Mouse (Mus musculus) CD8-positive naive resting alpha-beta T cell, adult 2 months (primary cell): Measurements from ENCODE around the gene Kif1a.

ENCODE experiments used
- DNase-seq, 2 experiments: peaks; one replicate each; pipeline ENCODE4 v3.0.0; 2022; ENCODE audit warnings: low read depth in 2 of 2, low spot score in 2 of 2

Gene Kif1a

DNA sequence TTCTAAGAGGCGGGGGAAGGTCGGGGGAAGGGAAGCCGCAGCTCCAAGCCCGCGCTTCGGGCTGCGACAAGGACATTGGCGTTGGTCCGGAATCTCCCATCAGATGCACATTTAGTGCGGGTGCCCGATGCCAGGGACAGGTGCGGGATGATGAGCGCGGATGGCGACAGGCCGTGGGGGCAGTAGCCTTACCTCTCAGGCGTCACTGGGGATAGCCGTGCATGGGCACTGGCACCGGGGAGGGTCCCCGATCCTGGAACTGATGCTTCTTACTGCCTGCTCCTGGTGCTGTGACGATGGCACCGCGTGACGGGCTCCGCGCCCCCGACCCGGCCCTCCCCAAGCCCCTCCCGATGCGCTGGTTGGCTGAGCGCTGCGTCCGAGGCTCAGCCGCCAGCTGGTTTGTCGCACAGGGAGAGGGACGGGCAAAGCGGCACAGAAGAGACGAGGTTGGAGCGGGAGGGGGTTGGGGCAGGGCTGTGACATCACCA is at the start of gene Kif1a:
Gene Kif1a, minus strand, starts transcription at position 381 of the 491 bp plus-strand sequence.
- no peak for DNase-seq

DNA sequence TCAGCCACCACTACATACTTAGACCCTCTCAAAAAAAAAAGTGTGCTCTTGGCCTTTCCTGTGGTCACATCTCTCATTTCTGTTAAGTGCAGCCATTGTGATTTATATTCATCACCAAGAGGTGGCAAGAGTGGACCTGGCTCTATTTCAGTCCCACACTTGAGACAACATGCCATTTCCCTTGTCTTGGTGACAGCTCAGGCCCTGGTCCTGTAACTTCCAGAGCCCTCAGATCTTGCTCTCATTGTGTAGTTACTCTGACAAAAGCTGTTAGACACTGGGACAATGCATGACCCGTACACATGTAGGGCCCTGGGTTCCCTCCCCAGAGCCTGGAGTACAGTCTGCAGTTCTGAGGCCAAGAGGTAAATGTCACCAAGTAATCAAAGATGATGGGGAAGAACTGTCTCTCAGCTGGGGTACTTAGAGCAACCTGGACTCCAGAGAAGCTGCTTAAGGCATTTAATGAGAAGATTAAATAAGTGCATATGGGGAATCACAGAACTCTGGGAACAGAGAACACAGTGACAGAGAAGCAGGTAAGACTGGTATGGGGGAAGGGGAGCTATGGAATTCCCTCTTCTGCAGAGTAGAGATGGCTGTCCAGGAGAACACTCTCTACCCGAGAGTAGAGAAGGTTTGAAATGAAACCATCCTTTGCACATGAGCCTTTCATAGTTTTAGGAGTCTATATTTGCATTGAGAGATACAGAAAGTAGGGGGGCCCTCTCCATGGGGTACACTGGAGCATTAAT is 49.3 kb upstream of the Kif1a start:
- DNase-seq = no peak

DNA sequence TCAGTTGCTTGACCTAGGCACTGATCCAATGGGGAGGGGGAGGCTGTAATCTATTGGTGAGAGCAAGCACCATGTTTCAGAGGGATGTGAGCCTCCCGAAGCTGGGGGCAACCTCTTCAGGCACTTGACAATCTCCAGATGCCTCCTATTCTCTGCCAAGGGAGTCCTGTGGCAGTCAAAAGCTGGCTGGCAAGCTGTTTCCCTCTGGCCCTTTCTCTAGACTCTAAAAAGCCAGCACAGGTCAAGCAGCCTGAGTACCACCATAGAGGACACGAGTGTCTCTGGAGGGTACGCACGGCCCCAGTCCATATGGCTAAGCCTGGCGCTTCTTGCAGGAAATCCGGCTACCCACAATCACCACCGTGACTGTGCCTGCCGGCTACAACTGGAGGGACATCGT is 42.4 kb upstream of the Kif1a start:
- no peak for DNase-seq

DNA sequence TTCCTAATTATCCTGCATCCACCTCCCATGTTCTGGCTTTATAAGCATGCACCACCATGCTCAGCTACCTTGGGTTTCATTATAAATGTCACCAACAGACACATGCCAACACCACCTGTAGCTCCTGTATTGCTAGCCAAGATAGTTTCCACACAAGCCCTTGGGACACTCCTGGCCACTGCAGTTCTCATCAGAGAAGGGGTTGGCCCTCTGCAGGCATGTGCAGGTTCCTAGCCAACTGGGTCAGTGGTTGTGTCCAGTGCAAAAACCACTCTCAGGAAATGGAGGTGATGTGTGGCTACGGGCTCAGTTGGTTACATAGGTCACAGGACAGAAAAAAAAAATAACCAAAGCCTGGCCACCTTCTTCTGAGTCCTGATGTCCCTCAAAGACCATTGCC is 41.1 kb upstream of the Kif1a start:
- DNase-seq = no peak

DNA sequence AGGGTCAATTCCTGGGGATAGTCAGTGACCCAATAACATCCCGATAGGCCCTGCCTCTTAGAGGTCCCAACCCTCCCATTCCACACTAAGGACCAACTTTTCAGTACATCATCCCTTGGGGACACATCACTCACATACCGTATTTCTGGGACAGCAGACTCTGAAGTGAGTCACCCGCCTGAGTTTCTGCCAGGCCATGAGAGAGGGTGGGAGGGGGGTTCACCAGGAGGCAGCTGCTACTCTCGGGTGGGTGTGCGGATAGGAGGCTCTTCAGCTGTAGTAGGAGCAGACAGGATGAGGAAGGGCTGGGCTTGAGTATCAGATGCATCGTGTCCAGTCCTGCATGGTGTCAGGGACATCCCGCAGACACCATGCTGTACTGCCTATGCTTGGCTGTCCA is 38.0 kb upstream of the Kif1a start:
- DNase-seq = no peak

DNA sequence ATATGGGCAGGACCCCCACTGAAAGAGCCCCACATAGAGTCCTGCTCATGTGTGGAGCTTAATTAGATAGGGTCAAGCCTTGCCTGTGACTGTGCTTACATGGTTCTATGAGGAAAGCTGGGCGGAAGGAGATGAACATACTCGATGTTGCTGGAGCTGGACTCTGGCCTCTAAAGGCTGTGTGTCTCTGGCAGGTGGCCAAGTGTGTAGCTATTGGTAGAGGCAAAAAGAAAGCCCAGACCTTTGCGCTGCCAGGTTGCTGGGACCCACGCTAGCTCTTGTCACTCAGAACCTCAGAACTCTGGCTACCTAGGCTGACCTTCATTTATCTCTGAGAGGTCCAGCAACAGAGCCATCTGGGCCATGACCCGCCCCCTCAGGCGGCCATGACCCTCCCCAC is 36.8 kb upstream of the Kif1a start:
- DNase-seq = no peak

DNA sequence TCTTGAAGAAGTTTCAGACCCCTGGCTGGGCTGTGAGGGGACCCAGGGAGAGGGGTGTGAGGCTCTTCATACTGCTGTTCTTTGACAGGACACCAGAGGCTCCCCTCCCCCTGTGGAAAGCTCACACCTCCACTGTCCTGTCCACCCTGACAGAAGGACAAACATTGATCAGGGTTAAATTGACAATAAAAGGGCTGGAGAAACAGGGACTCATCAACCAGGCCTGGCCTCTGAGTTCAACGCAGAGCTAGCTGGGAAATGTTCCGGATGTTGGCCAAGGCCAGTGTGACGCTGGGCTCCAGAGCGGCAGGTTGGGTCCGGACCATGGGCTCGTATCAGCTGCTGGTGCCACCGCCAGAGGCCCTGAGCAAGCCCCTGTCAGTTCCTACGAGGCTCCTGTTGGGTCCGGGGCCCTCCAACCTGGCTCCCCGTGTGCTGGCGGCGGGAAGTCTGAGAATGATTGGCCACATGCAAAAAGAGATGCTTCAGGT is 33.3 kb upstream of the Kif1a start, which contains the start of gene Agxt:
Gene Agxt, plus strand, starts transcription at position 205 of the 491 bp plus-strand sequence.
- no peak for DNase-seq

DNA sequence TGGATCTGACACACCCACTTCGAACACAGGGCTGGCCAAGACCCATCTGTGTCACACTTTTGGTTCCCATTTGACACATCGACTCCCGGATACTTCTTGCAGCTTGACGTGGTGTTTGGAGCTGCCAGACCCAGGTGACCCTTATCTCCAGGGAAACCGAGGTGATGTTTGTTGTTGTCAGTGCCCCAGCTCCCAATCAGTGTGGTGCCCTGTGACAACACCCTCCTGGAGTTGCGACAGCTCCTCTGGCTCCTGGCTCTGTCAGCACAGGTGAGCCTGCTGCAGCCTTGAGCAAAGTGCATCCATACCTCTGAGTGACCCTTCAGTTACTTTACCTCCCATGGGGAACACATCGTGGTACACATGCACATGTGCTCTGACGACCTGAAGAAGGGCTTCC is 30.9 kb upstream of the Kif1a start:
- no peak for DNase-seq

DNA sequence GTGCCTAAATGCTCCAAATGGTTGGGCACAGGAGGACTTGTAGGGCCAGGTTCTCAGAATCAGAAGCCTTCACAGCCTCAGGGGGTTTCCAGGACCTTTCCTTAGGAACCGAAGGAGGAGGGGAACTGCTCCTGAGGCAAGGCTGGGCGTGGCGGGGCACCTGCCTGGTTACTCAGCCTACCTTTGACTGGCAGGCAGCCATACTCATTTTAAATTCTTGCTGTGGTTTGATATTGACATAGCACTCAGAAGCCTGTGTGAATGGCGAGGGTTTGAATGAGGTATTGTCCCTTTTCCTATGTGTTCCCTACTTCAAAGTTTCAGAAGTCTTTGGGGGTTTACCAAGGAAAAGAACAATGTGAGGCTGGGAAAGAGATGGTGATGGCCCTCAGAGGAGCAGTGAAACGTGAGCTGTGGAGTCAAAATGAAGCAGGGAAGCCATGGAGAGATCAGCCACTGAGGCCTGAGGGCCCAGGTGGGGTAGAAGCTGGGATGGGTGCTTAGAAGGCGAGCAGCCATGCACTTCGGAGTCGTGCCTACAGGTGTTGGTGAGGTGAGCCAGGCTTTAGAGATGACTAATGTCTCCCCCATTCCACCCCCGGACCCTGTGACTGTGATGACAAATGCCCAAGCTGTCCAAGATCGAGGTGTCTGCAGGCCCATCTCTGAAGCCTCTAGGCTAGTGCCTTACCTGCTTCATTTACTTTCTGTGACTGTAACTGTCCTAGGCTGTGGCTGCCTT is 28.7 kb upstream of the Kif1a start:
- no peak for DNase-seq

DNA sequence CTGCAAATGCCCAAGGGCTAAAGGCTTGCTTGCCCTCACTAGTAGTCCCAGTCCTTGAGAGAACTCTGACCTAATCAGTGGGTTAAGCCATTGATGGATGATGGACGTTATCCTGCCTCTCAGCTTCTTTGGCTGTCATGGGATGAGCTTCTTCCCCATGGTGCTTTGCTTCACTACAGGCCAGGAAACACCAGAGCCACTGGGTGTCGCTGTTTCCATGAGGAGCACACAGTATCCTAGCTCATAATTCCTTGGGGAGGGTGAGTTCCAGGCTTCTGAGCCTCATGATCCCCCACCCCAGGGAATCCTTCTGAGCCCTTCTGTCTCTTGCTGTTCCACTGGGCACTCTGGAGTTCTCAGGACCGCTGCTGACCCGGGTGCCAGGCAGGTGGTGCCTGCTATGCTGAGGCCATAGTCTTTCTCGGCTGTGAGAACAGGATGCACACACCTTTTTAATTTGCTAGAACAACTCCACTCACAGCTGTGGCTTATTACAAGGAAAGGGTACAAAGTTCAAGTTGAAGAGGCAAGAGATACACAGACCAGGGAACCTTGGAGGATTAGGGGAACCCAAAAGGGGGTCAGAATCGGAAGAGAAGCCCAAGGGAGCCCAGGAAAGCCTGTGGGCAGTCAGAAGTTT is 27.1 kb upstream of the Kif1a start:
- no peak for DNase-seq

DNA sequence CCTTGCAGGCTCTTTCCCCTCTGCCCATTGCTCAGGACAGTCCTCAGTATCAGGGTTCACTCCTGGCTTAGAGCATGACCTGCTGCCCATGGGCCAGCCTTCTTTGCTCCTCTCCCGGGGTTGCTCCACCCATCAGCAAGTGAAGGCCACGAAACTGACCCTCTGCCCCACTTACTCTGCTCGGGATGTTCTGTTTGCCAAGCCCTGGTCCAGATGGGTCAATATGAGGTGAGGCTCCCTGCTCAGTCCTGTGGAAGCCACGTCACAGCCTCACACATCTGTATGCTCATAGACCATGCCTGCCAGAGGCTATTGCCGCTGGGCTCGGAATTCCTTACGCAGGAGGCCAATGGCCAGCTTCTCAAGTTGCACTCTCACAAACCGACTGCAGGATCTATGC is 26.5 kb upstream of the Kif1a start:
- no peak for DNase-seq

DNA sequence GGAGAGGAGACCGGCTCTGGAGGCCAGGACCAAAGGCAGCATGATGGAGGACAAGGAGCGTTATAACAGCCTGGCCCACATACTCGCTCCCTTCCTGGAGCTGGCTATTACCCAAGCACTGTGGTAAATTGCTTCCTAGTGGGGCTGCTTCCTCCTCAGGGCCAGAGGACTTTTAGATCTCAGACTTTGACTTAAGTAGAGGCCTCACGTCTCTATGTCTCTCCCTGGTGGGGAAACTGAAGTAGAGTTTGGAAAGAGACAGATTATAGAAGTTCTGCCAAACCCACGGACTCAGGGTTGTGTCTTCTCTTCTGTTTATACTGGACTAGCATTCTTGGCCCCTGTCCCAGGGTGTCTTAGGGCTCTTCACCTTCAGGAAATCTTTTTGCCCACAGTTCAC is 23.5 kb upstream of the Kif1a start:
- no peak for DNase-seq

DNA sequence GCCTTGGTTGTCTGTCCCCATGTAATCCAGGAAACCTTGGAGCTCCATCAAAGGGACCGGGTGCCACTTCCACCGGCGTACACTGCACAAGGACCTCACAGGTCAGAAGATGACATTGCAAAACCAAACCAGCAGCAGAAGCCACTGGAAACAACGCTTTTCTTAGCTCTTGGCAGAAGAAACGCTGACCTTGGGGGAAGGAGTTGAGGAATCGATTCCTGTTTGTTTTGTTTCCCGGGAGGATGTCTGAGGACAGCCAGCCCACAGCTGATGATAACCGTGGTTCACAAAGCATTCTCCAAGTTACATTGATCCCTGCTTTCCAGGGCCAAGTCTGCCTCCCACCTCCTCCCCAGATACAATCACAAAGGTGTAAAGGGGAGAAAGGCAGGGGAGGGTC is 22.3 kb upstream of the Kif1a start:
- DNase-seq = no peak

DNA sequence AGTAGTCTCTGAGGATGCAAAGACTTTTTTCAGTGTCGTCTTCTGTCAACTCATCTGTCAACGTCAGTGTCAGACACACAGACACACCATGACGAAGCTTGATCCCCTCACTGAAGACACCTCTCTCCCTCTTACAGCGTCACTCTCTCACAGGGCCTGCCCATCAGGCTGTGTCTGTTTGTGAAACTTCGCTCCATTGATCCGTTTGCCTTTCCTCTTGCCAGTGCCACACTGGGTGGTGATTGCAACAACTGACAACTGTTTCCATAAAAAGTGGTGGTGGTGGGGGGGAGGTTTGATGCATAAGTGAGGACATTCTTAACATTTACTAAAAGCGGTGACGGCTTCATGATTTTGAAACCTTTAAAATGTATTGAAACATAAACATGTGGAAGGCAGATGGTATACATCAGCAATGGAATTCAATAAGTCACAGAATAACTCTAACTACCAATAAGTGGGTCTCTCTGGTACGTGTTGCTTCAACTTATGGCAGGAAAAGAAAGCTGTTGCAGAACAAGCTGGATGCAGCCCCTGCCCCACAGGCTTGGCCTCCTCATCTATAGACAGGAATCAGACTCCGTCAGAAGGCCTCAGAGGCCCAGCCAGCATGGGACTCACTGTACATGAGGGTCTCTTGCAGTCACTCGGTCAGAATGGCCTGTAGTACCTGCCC is 21.6 kb upstream of the Kif1a start:
- no peak for DNase-seq

DNA sequence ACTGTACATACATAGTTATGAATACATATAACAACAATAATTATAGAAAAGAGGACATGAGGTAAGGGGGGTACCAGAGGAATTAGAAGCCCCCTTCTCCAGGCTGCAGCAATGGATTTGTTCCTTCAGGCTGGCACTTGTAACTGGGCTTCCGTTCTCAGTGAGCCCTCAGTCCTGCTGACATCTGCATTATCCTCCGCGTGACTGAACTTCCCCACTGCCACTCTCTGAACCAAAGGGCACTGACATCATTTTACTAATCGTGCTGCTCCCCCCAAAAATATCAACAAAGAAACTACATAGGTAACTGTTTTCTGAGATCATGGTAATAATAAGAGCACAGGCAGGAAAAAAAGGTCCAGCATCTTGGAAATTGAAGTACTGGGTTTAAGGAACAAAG is 17.1 kb upstream of the Kif1a start:
- DNase-seq = no peak

DNA sequence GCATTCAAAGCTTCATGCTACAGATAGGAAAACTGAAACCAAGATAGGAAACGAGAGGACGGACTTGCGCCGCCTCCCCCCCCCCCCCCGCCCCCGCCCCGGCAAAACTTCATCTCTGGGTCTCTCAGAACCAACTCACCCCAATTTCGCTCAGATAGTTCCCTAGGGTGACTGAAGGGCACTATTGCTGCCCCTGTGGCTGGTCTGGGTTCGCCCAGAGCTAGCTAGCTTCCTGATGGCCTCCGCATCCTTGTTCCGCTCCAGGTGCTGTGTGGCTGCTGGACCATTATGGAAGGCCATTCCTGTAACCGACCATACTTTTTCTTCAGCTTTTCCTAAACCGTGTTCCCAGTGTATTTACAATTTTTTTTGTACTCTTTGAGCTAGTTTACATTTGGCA is 13.7 kb upstream of the Kif1a start:
- no peak for DNase-seq

DNA sequence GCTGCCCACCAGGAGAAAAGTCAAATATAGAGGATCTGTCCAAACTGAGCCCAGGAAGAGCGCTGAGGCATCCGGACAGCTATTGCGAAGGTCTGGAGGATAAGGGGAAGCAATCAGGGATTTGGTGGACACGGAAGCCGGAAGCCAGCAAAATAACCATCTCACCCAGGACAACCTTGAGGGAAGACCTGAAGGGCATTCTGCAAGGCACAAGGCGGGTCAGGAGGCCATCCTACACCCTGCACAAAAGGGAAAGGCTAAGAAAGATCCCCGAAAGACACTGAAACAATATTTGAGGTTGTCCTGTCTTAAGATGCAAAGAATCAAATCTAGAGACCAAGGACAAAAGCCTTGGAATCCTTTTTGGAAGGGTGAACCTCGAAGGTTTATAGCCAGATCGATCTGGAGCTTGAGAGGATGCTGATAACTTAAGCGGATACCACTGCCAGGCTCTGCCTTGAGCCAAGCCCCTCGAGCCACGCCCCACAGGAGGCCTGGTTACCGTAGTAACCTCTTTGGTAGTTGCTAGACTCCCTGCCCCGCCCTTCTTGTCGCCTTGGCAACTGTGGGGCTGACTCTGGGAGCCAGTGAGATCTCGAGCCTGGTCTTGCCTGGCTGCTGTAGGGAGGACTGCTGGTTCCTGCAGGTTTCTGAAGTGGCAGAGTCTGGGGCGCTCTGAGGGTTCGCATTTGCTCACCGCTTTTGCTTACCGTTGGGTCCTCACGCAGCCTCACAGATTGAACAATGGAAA is 13.1 kb upstream of the Kif1a start:
- no peak for DNase-seq

DNA sequence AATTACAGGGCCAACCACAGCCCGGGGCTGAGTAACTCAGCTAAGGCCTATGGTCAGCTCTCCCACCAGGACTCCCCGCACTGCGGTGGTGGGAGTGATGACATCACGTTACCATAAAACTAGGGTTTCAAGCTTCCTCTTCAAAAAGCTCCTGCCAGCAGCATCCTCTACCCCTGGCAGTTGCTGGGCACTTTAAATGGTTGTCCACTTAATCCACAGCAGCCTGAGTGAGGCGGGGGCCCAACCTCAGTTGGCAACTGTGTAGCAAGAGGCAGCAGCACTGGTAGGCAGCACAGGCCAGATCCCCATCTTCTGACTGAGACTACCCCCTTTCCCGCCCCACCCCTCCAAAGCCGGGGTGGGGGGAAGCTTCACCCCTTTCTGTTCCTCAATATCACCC is 949 bp upstream of the Kif1a start:
- no peak for DNase-seq

DNA sequence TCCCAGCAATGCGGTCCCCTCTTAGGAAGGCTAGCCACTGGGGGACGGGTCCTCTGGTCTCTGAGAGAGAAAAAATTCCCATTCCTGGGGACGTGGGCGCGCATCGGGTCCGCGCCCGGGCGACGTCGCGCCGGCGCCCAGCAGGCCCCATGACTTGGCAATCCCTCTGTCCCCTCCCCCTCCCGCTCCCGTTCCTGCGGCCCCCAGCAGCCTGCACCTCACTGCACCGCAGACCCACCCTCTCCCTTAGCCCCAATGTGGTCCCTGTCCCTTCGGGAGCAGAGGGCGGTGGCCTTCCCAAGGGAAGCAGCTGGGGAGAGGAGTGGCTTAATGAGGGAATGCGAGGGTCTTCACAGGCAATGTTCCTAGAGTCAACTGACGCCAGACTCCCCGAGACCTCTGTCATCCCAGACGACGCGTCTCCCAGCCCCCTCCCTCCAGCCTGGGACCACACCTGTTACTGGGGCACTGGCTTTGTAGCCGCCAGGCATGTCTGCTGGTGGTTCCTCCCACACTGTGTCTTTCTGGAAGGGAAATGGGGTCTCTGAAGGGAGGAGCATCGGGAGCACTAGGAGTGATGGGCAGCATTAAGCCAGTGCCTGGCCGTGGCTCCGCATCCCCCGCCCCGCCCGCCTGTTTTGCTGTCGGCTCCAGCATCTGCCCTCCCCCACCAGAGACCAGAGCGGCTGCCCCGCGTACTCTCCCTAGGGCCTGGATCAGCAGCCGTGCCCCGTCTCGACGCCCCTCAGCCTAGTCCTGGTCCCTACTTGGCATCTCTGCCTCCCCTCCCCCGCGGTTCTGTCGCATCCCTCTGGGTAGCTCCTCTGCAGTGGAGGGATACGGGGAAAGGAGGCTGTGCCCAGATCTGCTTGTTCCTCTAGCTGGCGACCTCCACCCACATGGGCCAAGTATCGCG is 917 bp downstream of the Kif1a start:
- no peak for DNase-seq

DNA sequence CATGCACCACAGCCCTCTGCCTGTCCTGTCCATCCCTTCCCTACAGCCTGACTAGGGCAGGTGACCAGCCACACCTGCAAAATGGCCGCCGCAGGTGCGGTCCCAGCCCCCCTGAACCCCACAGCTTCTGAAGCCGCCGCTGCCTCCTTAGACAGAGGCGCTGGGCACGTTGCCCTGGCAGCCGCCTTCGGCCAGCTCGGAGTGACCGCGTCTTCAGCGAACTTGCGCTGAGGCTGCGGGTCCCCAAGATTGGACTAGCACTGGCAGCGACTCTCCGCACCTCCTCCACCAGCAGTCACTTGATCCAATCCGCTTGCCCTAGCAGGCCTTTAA is 1.5 kb downstream of the Kif1a start:
- DNase-seq = no peak
